Mouse (Mus musculus): ENCODE data around the gene Slc35f3. TPM values are rescaled to one million over a fixed set of nuclear protein-coding genes. Genes with fewer than 3 reads are reported as not detected.
"Not testable (repeated sequence)": the region's sequence is repeated elsewhere in the genome, so short reads cannot be mapped to it uniquely, and the experiment has no call there.

Slc35f3 gene
- total RNA-seq, 2 experiments from 2014 or later, result 25.7 to 27.0 TPM

- intact Hi-C loops (cut with DNase I), result loop anchor here (5.0 kb wide), 1 partner anchor 115 kb away; no protein-coding TSS in a partner anchor
Observed at GRCm38 (mm10) chr8:126382749-126383148, 84.4 kb downstream of the Slc35f3 start.

GRCm38 (mm10) chr8:126387566-126387965 is 89.2 kb downstream of the Slc35f3 start:
- intact Hi-C loops (cut with DNase I), result no loop called here
- peak in 1 of 2 experiments; percentile 30 for DNase-seq (ENCODE audit: low spot score in 2 of 2)

More at GRCm38 (mm10) chr8:126382749-126383148, 84.4 kb downstream of the Slc35f3 start:
- DNase-seq (ENCODE audit: low spot score in 2 of 2), result peak; percentile 51 to 55

GRCm38 (mm10) chr8:126391541-126391940 is 93.2 kb downstream of the Slc35f3 start:
- DNase-seq (ENCODE audit: low spot score in 2 of 2), result no peak
- intact Hi-C loops (cut with DNase I), result no loop called here

GRCm38 (mm10) chr8:126395386-126395785 is 97.0 kb downstream of the Slc35f3 start:
- intact Hi-C loops (cut with DNase I), result no loop called here
- peak in 1 of 2 experiments; percentile 24 for DNase-seq (ENCODE audit: low spot score in 2 of 2)

GRCm38 (mm10) chr8:126395917-126396316 is 97.6 kb downstream of the Slc35f3 start:
- intact Hi-C loops (cut with DNase I), result no loop called here

GRCm38 (mm10) chr8:126398349-126398748 is 100.0 kb downstream of the Slc35f3 start:
- intact Hi-C loops (cut with DNase I), result no loop called here

More at GRCm38 (mm10) chr8:126395917-126396316, 97.6 kb downstream of the Slc35f3 start:
- DNase-seq (ENCODE audit: low spot score in 2 of 2), result peak in 1 of 2 experiments; percentile 51

GRCm38 (mm10) chr8:126404550-126404949 is 106.2 kb downstream of the Slc35f3 start:
- intact Hi-C loops (cut with DNase I); DNase-seq (ENCODE audit: low spot score in 2 of 2): not testable (repeated sequence)

More at GRCm38 (mm10) chr8:126398349-126398748, 100.0 kb downstream of the Slc35f3 start:
- no peak for DNase-seq (ENCODE audit: low spot score in 2 of 2)

GRCm38 (mm10) chr8:126405030-126405429 is 106.7 kb downstream of the Slc35f3 start:
- peak in 1 of 2 experiments; percentile 32 for DNase-seq (ENCODE audit: low spot score in 2 of 2)
- intact Hi-C loops (cut with DNase I), result no loop called here

GRCm38 (mm10) chr8:126420834-126421233 is 122.5 kb downstream of the Slc35f3 start:
- DNase-seq (ENCODE audit: low spot score in 2 of 2), result no peak
- intact Hi-C loops (cut with DNase I), result loop anchor here (10.0 kb wide), 1 partner anchor 466 kb away; no protein-coding TSS in a partner anchor

- DNase-seq (ENCODE audit: low spot score in 2 of 2), result peak; percentile 97 to 98
- intact Hi-C loops (cut with DNase I), result loop anchor here (10.0 kb wide), 1 partner anchor 468 kb away; no protein-coding TSS in a partner anchor
Observed at GRCm38 (mm10) chr8:126422174-126422919, 124.0 kb downstream of the Slc35f3 start, which contains the start of gene Coa6. Gene Coa6, plus strand, starts transcription at chr8:126422515.

- DNase-seq (ENCODE audit: low spot score in 2 of 2), result peak; percentile 34 to 52
- intact Hi-C loops (cut with DNase I), result loop anchor here (10.0 kb wide), 1 partner anchor 468 kb away; no protein-coding TSS in a partner anchor
Observed at GRCm38 (mm10) chr8:126422920-126423300, 124.6 kb downstream of the Slc35f3 start.

- intact Hi-C loops (cut with DNase I), result loop anchor here (10.0 kb wide), 1 partner anchor 469 kb away; no protein-coding TSS in a partner anchor
- DNase-seq (ENCODE audit: low spot score in 2 of 2), result no peak
Observed at GRCm38 (mm10) chr8:126424163-126424562, 125.8 kb downstream of the Slc35f3 start.

GRCm38 (mm10) chr8:126424946-126425345 is 126.6 kb downstream of the Slc35f3 start:
- intact Hi-C loops (cut with DNase I), result loop anchor here (10.0 kb wide), 1 partner anchor 470 kb away; no protein-coding TSS in a partner anchor
- DNase-seq (ENCODE audit: low spot score in 2 of 2), result no peak

GRCm38 (mm10) chr8:126429635-126430034 is 131.3 kb downstream of the Slc35f3 start:
- no peak for DNase-seq (ENCODE audit: low spot score in 2 of 2)
- intact Hi-C loops (cut with DNase I), result loop anchor here (10.0 kb wide), 1 partner anchor 475 kb away; no protein-coding TSS in a partner anchor

- peak; percentile 58 to 78 for DNase-seq (ENCODE audit: low spot score in 2 of 2)
- intact Hi-C loops (cut with DNase I), result no loop called here
Observed at GRCm38 (mm10) chr8:126433827-126434226, 135.5 kb downstream of the Slc35f3 start.

GRCm38 (mm10) chr8:126438937-126439336 is 140.6 kb downstream of the Slc35f3 start:
- intact Hi-C loops (cut with DNase I), result no loop called here
- no peak for DNase-seq (ENCODE audit: low spot score in 2 of 2)

Other genes with a start within 250 kb of the Slc35f3 start
- gene Coa6, start 124.0 kb downstream of the Slc35f3 start, total RNA-seq (2021), result 10 to 100 TPM; 27.4 to 30.5 TPM
- gene Tarbp1, start 176.5 kb downstream of the Slc35f3 start, total RNA-seq (2021), result 1 to 10 TPM; 3.5 to 4.1 TPM

Measured in left cerebral cortex, postnatal 14 days (tissue).